Mouse (Mus musculus) kidney, postnatal 36 days (tissue): ENCODE data around the gene Idua.

ENCODE experiments used
- DNase-seq, 2 experiments: peaks; one replicate each; pipeline ENCODE4 v3.0.0; 2021 to 2022; ENCODE audit warnings: mixed read lengths in 2 of 2

Gene Idua

DNA sequence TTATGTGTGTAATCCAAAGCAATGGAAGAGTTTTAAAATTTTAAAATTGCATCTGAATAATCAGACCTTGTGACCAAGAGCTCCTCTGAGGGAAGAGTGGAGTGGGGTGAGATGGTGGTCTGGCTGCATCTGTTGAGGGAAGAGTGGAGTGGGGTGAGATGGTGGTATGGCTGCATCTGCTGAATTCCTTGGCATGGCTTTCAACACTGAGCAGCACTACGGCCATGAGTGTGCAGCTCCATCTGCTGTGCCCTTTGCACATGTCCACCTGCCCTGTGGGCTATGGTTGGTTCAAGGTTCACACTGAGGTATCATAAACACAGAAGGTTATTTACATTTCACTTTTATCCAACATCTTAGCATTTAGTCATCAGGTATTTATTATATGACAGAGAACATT is 67.3 kb downstream of the Idua start:
- no peak for DNase-seq
